Mouse (Mus musculus): ENCODE measurements around the gene Flnb.

The Flnb gene

DNA sequence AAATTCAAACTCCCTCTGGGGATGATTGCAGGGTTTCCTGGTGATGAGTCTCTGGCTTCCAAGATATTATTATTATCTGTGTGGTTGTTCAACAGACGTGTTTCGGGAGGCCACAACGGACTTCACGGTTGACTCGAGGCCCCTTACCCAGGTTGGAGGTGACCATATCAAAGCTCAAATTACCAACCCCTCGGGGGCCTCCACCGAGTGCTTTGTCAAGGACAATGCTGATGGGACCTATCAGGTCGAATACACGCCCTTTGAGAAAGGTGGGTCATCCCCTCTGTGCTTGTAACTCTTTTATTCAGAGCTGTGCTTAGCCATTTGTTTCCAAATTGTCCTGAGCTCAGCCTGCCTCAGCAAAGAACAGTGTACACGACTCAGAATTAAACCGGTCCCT, 89.3 kb downstream of the Flnb start:
- DNase-seq: no peak

DNA sequence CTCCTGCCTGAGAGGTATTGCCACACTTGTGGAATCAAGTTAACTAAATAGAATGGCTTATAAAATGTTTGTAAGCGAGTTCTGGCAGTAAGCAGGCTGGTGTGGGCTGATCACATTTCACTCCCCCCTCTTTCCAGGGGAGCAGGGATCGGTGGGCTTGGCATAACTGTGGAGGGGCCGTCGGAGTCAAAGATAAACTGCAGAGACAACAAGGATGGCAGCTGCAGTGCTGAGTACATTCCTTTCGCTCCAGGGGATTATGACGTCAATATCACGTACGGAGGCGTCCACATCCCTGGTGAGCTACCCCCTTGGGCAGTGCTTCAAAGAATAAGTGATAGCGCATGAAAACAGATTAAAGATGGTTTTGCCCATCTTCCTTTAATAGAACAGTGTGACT, 91.7 kb downstream of the Flnb start:
- no peak for DNase-seq

DNA sequence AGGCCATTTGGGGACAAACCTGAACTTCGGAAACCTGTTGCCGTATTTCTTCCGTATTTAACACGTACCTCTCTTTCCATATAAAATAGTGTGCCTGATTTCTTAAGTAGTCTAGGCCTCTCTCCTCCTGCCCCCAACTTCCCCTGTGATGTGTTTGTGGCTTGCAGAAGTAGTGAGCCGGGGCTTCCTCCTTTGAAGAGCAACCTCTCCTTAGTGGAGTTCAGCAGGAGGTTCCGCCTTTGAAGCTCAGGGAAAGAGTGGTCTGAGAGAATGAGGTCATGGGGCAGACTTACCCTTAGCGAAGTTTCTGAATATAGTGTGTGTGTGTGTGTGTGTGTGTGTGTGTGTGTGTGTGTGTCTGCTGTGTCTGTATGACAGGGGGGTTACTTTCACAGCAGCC, 96.1 kb downstream of the Flnb start:
- DNase-seq: no peak

DNA sequence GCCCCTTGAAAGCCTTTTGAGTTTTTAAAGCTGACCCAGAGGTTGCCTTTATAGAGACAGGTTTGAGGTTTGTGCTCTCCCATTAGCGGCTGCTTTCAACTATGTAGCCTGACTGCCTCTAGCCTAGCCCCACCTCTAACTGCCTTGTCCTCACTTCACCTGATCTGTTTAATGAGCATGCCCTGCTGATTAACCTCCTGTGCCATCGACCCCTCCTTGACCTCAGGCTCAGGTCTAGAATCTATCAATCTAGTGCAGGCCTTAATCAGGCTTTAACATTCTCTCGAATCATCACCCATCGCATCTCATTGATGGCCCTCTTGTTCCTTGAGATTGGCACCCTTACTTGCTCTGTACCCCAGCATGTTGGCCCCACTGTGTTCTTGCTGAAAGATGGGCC, 96.7 kb downstream of the Flnb start:
- DNase-seq: no peak

DNA sequence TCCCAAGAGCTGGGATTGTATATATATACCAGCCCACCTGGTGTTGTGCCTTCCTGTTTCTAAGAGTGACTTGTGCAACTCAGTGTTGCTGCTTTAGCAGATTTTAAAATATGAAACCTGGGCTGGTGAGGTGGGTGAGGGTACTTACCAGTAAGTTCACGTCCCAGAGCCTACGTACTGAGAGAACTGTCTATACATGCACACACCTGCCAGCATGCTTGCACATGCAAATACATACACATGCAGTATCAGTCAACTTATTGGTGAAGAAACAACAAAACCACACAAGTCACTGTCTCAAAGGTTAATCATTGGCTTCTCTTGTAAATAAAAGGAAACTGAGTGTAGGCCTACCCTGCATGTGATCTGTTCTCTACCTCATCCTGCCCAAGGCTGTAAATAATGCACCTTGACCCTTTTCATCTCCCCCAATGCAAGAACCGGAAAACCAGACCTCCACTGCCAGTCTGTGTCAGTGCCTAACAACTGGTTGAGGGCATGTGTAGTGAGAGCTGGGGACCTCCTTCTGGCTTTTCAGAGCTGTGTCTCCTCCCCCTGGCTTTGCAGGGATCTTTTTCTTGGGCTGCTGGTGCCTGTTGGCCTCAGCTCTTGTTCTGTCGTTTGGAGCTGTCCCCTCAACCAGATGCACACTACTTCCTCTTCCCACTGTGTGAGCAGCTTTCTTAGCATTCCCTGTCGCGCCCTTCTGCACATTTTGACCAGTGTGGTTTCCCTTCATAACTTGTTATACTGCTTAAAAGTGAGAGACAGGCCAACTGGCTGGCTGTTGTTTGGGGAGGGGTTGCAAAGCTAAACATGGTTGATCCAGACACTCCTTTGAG, 100.6 kb downstream of the Flnb start:
- DNase-seq: no peak

DNA sequence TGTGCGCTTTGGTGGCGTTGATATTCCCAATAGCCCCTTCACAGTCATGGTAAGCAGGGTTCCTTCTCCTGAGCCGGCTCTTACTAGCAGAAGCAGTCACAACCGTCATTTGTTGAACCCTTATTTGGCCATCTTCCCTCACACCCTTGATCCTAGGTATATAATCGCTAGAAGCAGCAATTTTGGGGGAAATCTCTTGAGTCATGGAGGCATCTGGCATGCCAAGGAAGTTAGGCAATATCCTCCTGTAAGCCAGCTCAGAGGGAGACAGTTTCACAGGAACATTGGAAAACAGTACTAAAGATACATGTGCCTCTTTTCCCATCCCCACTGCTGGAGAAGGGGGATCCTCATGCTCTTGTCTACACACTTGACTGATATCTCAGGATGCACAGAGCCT, 101.6 kb downstream of the Flnb start:
- no peak for DNase-seq

DNA sequence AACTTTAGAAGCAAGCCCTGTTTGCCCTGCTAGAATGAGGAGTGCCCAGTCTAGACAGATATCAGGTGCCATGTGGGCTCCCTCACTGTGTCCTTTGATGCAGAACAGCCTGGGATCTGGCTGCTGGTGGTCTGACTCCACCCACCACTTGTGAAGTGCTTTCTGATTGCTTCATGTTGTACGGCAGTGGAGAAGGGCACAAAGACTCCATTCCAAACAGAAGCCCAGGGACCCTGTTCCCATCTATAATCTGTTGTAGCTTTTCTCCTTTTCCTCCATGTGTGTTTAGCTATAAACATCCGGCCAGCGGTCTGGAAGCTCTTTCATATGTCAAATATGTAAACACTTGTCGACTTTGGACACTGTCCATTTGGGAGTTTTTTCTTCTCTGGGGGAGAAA, 102.2 kb downstream of the Flnb start:
- DNase-seq: no peak

DNA sequence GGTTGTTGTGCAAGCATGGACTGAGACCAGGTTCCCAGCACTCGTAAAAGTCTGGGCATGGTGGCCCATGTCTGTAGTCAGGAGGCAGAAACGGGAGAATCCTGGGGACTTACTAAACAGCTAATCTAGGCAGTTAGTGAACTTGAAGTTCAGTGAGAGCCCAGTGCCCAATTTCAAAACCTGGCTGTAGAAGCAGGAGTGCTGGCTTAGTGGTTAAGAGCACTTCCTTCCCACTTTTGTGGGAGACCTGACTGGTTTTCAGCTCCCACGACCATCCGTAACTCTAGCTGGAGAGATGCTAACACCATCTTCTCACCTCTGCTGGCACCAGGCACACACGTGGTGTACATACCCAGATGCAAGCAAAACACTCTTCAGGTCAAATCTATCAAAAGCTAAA, 103.7 kb downstream of the Flnb start:
- DNase-seq: no peak

DNA sequence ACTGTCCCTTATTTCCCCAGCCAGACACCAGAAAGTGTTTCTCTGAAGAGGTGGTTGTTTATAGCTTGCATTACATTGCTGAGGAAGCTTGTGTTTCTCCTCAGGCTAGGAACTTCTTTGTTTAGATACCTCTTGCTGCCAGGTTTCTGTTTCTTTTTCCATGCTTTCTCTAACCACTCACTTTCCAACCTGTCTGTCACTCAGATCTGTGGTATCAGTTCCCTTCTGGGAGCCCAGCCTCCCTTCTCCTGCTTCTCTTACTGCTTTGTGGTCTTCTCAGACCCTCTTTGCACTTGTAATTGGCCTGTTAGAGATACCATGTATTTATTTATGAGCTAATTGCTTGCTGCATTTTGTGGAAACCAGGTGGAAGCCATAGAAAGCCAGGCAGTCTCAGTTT, 105.9 kb downstream of the Flnb start:
- DNase-seq: no peak

DNA sequence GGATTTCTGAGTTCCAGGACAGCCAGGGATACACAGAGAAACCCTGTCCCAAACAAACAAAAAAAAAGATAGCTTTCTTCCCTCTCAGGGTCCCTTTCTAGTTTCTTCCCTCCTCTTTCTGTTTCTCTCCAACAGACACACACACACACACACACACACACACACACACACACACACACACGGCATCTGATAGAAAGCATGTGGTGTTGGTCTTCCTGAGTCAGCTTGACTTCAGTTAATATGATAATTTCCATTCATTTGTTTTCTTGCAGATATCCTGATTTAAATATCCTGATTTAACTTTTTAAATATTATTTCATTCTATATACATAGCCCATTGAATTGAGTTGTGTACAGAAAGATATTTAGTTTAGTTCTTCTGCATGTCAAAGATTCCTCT, 110.6 kb downstream of the Flnb start:
- DNase-seq: no peak

DNA sequence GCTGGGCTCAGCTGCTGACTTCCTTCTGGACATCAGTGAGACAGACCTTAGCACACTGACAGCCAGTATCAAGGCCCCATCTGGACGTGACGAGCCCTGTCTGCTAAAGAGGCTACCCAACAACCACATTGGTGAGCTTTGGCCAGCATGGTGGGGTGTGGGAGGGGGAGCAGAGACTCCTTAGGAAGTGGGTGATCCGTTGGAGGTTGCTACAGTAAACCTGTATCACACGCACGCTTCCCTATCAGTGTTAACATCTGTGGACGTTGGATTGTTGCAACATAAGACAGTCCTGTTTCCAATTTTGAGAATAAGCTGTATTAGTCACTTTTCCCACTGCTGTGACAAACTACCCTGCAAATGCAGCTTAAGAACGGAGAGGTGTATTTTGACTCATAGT, 111.3 kb downstream of the Flnb start:
- no peak for DNase-seq

DNA sequence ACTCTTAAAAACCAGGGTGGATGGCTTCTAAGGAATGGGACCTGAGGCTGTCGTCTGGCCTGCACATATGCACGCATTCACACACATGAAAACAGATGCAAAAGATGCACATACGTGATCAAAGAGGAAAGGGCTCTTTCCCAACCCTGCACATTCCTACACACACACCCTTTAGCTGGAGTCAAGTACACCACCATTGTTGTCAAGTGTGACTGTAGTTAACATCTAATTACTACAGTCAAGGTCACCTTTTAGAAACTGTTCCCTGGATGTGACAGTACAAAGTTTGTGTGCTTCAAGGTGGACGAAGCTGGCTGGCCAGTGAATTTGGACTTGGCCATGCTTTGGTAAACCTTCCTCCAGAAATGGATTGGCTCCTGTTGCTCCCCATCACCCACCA, 114.4 kb downstream of the Flnb start:
- DNase-seq: no peak

DNA sequence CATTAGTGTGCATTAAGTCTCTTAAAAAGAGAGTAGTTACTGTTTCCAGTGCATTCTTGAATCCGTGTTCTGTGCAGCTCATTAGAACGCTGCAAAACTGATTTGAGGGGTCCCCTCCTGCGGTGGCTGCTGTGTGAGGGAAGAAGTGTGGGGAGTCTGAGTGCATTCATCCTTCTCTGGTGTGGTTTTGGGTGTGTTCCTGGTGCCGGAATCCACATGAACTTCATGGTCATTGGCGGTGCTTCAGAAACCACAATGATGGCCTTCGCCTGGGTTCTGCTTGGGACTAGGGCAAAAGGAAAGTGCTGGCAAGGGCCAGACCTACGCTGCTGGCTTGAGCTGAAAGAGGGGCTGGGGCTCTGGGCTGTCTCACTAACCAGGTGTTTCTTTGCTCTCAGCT, 116.4 kb downstream of the Flnb start:
- no peak for DNase-seq

DNA sequence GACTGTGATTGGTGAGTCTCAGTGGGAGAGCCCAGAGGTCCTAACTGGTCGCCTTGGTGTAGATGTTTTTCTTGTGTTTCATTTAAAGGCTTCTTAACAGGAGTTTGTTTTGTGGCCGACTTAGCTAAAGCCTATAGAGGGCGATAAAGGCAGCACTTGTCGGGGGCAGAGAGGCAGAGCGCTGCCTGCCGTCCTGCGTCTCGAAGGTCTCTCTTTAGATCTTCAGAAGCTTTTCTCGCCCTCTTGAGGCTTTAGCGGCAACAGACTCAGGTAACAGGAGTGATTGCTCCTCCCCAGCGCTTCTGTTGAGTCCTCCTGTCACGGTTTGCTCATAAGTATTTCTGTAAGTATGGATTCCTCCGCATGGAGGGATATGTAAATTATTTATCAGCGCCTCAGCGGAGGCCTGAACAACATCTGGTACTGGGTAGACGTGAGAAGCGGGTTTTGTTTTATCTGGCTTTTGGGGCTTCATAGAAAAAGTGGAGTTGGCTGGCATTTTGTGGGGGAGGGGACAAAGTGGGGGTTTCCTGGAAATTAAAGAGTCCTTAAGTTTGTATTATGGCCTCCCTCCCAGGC, 119.4 kb downstream of the Flnb start:
- DNase-seq: peak; percentile 53

DNA sequence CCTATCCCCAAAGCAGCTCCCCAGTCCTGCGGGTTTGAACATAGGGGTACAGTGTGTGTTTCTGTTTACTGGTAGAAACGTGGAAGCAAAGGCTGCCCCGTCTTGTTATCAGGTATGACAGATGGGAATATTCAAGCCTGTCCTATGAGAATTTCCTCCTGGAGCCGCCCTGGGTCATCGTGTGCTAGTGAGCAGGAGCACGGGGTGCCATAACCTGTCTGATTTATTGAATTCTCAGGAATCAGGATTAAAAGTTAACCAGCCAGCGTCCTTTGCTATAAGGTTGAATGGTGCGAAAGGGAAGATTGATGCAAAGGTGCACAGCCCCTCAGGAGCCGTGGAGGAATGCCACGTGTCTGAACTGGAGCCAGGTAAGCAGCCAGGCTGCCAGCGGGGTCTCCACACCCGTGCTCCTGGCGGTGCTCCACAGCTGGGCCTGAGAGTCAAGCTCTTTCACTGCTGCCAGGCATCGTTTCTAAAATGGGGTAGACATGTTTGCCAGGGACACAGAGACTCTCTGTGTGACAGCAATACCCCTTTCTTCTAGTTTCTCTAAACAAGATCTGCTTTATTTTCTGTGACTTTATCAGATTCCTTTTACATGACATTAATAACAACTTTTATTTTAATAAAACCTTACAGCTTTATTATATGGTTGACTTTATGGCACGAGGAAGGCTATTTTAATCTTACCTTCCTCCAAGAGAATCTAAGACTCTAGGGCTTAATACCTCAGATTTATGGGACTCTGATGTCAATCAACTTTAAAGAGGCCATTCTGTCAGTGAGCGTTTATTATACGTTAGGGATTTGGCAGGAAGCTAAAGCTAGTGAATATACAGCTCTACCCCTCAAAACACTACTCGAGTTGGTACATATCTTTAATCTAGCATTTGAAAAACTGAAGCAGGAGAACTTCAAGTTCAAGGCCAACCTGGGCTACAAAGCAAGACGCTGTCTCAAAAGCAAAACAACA, 121.3 kb downstream of the Flnb start:
- DNase-seq: no peak

DNA sequence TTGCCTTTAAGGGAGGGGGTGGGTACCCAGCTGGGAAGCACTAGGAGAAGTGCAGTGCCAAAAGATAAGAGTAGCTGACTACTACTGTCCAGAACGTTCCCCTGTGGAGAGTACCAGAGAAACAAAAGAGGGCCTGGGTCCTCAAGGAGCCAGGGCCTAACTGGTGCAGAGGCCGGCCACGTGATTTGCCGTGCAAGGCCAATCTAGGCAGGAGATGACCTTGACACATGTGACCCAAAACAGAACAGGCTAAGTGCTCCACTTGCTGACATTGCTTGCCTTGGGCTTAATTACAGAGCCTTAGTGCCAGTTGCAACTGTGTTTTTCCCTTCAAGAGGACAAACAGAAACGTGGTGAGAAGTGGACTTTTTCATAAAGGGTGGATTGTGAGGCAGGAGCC, 123.7 kb downstream of the Flnb start:
- no peak for DNase-seq

DNA sequence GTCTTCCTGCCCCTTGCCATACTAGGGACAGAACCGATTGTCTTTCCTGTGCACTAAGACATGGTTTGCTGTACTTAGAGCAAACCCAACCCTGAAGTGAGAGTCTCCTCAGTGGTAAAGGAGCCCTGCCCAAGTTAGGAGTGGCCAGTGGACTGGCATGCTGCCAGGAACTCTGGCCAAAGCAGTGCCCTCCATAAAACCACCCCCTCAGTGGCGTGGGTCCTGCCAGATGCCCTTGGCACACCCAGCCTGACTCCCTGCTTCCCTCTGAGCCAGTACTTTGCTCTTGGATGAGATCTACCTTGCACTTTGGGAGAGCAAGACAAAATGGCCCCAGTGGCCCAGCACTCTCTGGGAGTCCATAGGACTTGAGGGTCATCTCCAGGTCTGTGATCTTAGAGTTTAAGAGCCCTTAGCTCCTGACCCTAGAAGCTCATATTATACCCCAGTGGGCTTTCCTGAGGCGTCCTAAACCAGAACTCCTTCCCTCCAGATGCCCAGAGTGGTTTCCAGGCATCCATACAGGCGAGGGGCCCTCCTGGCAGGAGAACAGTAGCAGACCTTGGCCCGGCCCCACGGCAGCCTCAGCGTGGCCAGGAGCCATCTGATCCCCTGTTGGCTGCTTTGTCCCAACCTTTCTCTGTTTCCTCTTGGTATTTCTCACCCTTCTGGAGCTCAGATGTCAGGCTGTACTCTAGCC, 125.5 kb downstream of the Flnb start:
- no peak for DNase-seq

DNA sequence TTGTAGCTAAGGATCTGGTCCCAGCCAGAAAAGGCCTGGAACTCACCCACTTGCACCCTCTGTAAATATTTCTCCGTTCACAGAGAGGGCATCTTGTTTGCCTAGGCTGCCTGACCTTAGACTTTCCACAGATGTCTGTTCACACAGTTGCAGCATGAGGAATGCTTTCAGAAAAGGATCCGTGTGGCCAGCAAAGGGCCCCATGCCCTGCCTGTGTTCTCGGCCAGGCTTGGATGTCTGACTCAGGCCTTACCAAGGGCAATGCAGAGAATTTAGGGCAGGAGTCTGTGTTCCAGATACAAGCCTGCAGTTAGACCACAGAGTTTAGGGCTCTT, 126.0 kb downstream of the Flnb start:
- DNase-seq: no peak

DNA sequence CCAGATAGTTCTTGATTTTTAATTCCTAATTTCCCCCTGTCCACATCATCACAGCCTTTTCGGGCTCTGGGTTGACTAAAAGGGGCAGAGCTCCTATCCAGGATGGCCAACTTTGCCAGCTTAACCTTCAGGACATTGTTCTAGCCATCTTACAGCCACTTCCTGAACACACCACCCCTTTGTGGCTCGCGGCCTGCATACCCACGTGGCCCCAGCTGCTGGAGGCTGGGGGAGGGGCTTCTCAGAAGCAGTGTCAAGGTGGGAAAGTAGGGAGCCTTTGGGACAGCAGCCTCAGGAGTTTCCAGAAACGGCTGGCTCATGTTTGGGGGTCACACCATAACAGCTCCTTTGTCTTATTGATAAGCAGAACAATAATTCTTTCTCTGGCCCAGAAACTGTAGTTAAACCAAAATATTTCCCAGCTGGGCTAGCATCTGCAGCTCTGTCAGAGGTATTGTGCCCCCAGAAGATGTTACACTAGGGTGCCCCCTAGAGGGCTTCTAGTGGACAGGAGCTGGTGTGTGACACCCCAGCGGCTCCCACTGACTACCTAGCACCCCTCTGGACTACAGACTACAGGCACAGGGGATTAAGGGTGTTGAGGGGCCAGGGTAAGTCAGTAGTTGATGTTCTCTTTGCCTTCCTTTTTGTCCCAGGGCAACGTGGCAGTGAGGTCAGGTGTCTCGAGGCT, 126.7 kb downstream of the Flnb start:
- peak; percentile 25 for DNase-seq

DNA sequence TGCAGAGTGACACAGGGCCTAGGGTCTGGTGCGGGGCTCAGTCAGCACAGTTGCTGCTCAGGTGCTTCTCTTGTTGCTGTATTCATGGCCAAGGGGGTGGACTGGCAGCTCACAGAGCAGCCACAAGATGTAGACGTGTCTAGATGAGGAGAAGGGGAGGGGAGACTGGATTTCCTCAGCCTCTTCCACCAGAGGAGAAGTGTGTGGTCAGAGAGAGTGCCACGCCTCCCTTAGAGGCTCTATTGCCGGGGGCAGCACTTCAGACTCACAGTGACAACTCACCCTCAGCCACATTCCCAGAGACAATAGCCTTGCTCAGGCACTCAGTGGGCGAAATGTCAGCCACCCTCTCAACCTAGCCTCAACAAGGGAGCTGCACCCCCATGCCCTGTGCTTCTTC, 127.5 kb downstream of the Flnb start:
- DNase-seq: no peak

DNA sequence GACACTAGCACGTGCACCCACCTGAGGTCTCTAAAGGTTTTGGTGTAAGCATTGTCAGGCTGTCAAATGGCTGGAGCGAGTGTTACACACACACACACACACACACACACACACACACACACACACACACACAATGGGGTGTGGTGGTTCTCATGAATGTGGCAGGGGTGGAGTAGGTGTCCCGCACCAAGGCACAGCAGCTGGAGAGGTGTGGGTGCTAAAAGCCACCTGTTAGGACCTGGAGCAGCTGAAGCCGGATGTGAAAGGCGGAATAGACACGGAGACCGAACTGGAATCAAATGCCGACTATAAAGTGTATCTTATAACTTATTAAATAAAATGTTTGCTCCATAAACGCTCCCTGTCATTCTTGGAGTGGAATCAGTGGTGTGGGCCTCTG, 133.5 kb downstream of the Flnb start:
- no peak for DNase-seq

DNA sequence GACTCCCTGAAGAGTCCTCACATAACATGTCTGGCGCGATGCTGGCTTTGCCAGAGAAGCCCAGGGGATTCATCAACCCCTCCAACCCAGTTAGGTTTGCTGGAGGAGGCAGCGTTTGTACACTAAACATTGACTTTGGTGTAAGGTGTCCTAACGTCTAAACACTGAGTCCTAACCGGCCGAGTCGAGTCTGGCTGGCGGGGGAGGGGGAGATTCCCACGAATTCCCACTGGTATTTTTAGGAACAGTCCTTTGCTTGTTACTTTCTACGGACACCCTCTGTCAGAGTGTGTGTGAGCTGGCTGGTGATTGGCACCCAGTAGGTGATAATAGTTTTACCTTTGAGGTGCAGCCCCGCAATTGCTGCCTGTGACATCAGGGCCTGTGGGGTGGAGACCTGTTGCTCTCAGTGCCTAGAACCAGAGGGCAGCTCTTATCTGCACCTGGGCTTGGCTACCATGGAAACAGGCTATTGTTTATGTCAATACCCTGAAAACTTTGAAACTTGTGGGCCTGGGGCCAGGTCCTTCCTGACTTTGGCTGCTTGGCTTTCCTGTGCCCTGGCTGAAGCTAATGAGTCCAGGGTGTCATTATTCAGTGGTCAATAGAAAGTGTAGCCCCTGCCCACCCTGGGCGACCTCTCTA, 135.0 kb downstream of the Flnb start:
- DNase-seq: no peak

Data from retina, postnatal 1 day (tissue).